Mouse (Mus musculus): ENCODE results near the gene Rpl12.
A peak's percentile ranks its signal among the peaks of the same experiment; 100 is the strongest.

GRCm38 (mm10) chr2:32928235-32928946 is 33.0 kb upstream of the Rpl12 start:
- TF ChIP-seq CTCF (IDR thresholded peaks at IDR 0.05; ENCODE audit: low read depth) (peak; percentile 89), EP300 (IDR thresholded peaks at IDR 0.05; ENCODE audit: low read depth) (no peak)

Data from liver, postnatal 0 days (tissue).